Mouse (Mus musculus) spleen, adult 2 months (tissue): Measurements from ENCODE around the gene 5330417H12Rik. TPM values are rescaled to one million over a fixed set of nuclear protein-coding genes. Genes with fewer than 3 reads are reported as not detected.
A peak's percentile ranks its signal among the peaks of the same experiment; 100 is the strongest.

Experiments used
- DNase-seq, 2 experiments: peaks; one replicate each; pipeline versions ENCODE4 v3.0.0 to v3.0.0-alpha.2; 2012 to 2021; ENCODE audit warnings: low spot score in 2 of 2, low read depth in 1 of 2
- H3K27ac ChIP-seq: fragments of 200-500 bp; 2 replicates; pipeline ENCODE4 v1.5.1; 2012; ENCODE audit warnings: low read length, inconsistent platforms; ENCODE audit not compliant: insufficient read depth
- H3K27me3 ChIP-seq: fragments of 200-500 bp; 2 replicates; pipeline ENCODE4 v1.6.1; 2012; ENCODE audit warnings: mild to moderate bottlenecking, moderate library complexity, low read length, inconsistent platforms; ENCODE audit not compliant: control insufficient read depth, insufficient read depth
- H3K36me3 ChIP-seq: fragments of 200-500 bp; 2 replicates; pipeline ENCODE4 v1.6.1; 2012; ENCODE audit warnings: mild to moderate bottlenecking, low read length, inconsistent platforms; ENCODE audit not compliant: control insufficient read depth, insufficient read depth
- H3K4me1 ChIP-seq: fragments of 200-500 bp; 2 replicates; pipeline ENCODE4 v1.6.1; 2011; ENCODE audit warnings: inconsistent platforms; ENCODE audit not compliant: control insufficient read depth, insufficient read depth, insufficient read length
- H3K4me3 ChIP-seq: fragments of 200-500 bp; 2 replicates; pipeline ENCODE4 v1.5.1; 2011; ENCODE audit warnings: mild to moderate bottlenecking, inconsistent platforms; ENCODE audit not compliant: insufficient read depth, insufficient read length; ENCODE audit errors: extremely low read depth
- CTCF ChIP-seq: fragments of 200-500 bp; IDR thresholded peaks from 2 replicates; pipeline ENCODE4 v1.5.1; 2011; ENCODE audit warnings: mild to moderate bottlenecking, inconsistent platforms; ENCODE audit not compliant: insufficient read depth, insufficient read length, insufficient replicate concordance; ENCODE audit errors: extremely low read depth
- POLR2A ChIP-seq: fragments of 200-500 bp; IDR thresholded peaks from 2 replicates; pipeline ENCODE4 v1.6.1; 2011; ENCODE audit warnings: low read depth, low read length, inconsistent platforms
- WGBS: fragments of 180-500 bp; shearing (Covaris S2); methylation state at CpG from one replicate; pipeline ENCODE4 v1.1.7; 2018; 5-methylcytosine and 5-hydroxymethylcytosine counted together
- polyA plus RNA-seq: library from polyadenylated mRNA; depleted of rRNA; stranded (reverse); fragments of >200 nt; gene quantifications from 2 replicates; pipeline ENCODE4 v1.2.3, GENCODE M21; 2012; rRNA removed

Gene 5330417H12Rik
- not detected in 2 replicates for polyA plus RNA-seq

- H3K36me3 ChIP-seq = no peaks in the 10 kb centered on the region
- H3K4me1 ChIP-seq = peaks cover 14% of the 10 kb centered on the region
- TF ChIP-seq POLR2A = no peak
- TF ChIP-seq CTCF = no peak
- no peaks in the 10 kb centered on the region for H3K27me3 ChIP-seq
- DNase-seq = no peak
- 90% methylated on average over 2 of the region's 2 CpGs for WGBS
- no peak within 1 kb of the TSS for H3K4me3 ChIP-seq
- no peak within 1 kb of the TSS for H3K27ac ChIP-seq
Observed at GRCm38 (mm10) chr7:107625061-107625460, at the start of gene 5330417H12Rik. TSS of gene 5330417H12Rik (minus strand) at chr7:107625161.

- 44% methylated on average over 5 of the region's 5 CpGs for WGBS
- DNase-seq = peak in 1 of 2 experiments; percentile 40
- Histone ChIP-seq H3K27me3 (no peaks in the 10 kb centered on the region), H3K36me3 (no peaks in the 10 kb centered on the region), H3K4me1 (peaks cover 33% of the 10 kb centered on the region), H3K27ac (no peak overlapping the region), H3K4me3 (no peak overlapping the region)
- no peak for TF ChIP-seq POLR2A
- TF ChIP-seq CTCF = no peak
Observed at GRCm38 (mm10) chr7:107668514-107668913, 43.6 kb upstream of the 5330417H12Rik start.

GRCm38 (mm10) chr7:107666262-107666902, 41.4 kb upstream of the 5330417H12Rik start:
- 22% methylated on average over 13 of the region's 13 CpGs for WGBS
- no peaks in the 10 kb centered on the region for H3K36me3 ChIP-seq
- TF ChIP-seq POLR2A (no peak), CTCF (no peak)
- H3K27me3 ChIP-seq = no peaks in the 10 kb centered on the region
- H3K4me3 ChIP-seq = peak overlapping the region; percentile 14; the same call in 1 of the 2 replicates
- H3K27ac ChIP-seq = peak overlapping the region; percentile 17; the same call in 1 of the 2 replicates
- DNase-seq = no peak
- H3K4me1 ChIP-seq = peaks cover 33% of the 10 kb centered on the region

GRCm38 (mm10) chr7:107665586-107666261, 40.8 kb upstream of the 5330417H12Rik start:
- Histone ChIP-seq H3K36me3 (no peaks in the 10 kb centered on the region), H3K27me3 (no peaks in the 10 kb centered on the region)
- DNase-seq = no peak

GRCm38 (mm10) chr7:107665221-107665585, 40.2 kb upstream of the 5330417H12Rik start:
- no peak for DNase-seq
- TF ChIP-seq POLR2A (no peak), CTCF (no peak)
- WGBS = 37% methylated on average over 4 of the region's 4 CpGs
- H3K4me3 ChIP-seq = no peak overlapping the region; the same call in 1 of the 2 replicates
- H3K27ac ChIP-seq = peak overlapping the region; percentile 58
- no peaks in the 10 kb centered on the region for H3K36me3 ChIP-seq
- H3K4me1 ChIP-seq = peaks cover 33% of the 10 kb centered on the region
- no peaks in the 10 kb centered on the region for H3K27me3 ChIP-seq

More at GRCm38 (mm10) chr7:107665586-107666261, 40.8 kb upstream of the 5330417H12Rik start:
- Histone ChIP-seq H3K4me3 (peak overlapping the region; percentile 14; the same call in 1 of the 2 replicates), H3K4me1 (peaks cover 33% of the 10 kb centered on the region), H3K27ac (peak overlapping the region; percentile 58)
- 20% methylated on average over 9 of the region's 9 CpGs for WGBS
- no peak for TF ChIP-seq POLR2A
- TF ChIP-seq CTCF = no peak

GRCm38 (mm10) chr7:107664063-107665056, 39.4 kb upstream of the 5330417H12Rik start:
- Histone ChIP-seq H3K4me3 (no peak overlapping the region), H3K27ac (peak overlapping the region; percentile 50), H3K4me1 (peaks cover 33% of the 10 kb centered on the region), H3K36me3 (no peaks in the 10 kb centered on the region), H3K27me3 (no peaks in the 10 kb centered on the region)
- no peak for TF ChIP-seq POLR2A
- TF ChIP-seq CTCF = no peak
- DNase-seq = no peak
- 34% methylated on average over 8 of the region's 8 CpGs for WGBS
